Mouse (Mus musculus): Measurements from ENCODE around the gene Kcnn1.
"Not testable (repeated sequence)": the region's sequence is repeated elsewhere in the genome, so short reads cannot be mapped to it uniquely, and the experiment has no call there.

Kcnn1 gene

DNA sequence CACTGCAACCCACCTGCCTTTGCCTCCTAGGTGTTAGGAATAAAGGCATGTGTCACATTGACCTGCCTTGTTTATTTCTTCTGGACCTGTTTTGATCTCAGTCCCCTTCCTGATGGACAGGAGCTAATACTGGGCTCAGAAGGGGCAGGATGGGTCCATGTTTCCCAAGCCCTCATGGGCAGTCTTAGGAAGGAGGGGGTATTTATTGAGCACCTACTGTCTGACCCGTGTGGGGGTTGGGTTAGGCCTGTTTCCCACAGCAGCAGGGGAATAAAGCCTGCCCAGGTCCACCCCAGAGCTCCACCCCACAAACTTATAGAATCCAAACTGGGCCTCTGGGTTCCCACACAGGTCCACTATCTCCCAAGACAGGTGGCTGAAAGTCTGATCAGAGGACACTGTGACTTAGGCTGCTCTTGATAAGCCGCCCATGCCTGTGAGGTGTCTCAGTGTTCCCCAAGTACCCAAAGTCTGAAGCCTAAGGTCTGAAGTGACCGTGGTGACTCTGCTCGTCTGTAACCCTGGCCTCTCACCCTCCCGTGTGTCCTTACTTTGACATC lies 19.8 kb downstream of the Kcnn1 start:
- DNase-seq (ENCODE audit: low read depth, low spot score) = no peak

DNA sequence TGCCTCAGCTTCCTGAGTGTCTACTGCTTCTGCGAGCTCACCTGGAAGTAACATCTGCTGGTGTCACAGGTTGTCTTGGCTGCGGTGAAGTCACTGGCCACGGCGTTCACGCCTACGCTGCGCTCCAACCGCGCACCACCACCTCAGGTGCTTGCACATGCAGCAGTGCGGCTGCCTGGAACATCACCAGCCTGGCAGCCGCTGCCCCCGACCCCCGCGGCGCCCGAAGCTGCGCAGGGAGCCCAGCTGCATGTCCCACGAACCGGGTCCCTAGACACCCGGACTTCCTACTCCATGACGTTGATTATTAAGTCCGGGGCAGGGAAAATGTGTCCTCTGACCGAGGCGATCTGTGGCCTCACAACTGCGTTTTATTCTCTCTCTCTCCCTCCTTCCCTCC lies 20.6 kb downstream of the Kcnn1 start:
- no peak for DNase-seq (ENCODE audit: low read depth, low spot score)

DNA sequence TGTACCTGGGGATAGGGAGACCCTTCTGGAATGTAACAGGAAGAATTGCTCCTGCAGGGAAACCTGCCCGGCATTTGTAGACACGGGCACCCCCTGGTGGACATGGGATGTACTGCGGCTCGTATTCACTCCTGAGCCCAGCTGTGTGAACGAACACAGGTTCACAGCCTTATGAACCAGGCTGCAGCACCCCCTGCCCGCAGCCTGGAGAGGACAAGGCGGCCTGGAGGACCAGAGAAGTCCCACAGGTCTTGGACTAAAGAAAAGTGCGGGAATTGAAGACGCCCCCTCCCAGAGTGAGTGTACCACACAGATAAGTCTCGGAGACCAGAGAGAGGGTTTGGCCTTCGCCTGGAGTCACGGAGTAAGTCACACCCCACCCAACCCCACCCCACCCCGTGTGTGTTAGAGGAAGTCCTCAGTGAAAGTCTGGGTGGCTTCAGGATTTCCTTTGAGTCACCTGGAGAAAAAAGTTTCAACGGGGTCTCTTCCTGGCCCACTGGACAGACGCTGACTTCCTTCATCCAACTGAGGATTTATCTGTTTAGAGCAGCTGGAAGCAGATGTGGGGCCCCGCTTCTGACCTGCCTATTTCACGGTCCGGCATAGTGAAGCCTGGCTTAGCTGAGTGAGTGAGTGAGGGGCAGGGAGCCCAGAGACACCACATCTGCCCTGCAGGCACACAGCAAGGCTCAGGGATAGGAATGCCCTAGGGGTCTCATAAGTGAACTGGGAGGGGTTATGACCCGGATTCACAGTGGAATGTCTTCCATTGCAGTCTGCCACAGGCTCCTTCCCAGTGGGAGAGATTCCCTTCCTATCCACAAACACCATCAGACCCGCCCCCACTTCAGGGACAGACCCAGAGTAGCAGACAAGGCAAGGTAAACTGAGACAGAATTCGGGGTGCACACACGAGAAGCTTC lies 21.6 kb downstream of the Kcnn1 start:
- peak; percentile 84 for DNase-seq (ENCODE audit: low read depth, low spot score)

DNA sequence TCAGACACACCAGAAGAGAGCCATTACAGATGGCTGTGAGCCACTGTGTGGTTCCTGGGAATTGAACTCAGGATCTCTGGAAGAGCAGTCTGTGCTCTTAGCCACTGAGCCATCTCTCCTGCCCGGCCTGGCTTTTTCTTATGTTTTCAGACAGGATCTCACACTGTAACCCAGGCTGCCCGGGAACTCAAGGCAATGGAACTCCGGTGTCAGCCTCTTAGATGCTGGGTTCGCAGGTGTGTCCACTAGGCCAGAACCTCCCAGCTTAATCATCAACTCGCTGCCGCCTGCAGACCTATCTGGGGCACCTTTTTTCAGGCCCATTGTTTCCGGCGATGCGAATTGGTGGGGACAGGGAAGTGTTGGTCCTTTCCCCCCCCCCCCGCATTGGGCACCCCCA lies 22.5 kb downstream of the Kcnn1 start:
- no peak for DNase-seq (ENCODE audit: low read depth, low spot score)

DNA sequence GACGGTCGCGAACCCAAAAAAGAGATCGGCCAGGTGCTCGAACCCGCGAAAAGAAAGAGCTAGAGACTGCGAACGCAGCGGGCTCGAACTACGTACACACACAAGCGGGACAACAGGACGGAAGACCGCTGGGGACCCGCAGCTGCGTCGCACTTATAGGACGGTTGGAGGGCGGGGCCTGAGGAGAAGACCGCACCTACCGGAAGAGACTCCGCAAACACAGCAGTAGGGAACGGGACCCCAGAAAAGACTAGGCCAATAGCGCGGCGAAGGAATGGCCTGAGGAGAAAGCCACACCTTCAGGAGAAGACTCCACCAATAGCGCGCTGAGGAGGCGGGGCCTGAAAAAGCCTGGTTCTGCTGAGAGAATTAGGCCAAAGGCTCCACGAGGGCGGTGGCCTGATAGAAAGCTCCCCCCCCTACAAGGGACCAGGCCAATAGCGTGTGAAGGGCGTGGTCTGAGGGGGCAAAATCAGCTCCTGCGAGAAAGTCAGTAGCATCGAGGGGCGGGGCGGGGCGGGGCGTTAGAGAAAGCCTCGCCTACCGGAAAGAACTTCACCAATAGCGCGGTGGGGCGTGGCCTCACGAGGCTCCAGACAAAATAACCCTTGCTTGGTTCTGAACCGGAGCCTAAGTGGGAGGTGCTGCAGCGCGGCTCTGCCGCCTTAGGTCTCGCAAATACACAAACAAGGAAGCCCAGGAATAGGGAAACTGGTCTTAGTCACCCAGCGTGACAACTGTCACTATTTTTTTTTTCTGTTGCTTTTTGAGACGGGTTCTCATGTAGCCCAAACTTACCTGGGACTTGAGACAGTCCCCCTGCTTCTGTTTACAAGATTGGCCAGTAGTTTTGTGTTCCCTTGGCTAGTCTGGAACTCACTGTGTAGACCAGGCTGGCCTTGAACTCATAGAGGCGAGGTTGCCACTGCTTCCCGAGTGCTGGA lies 23.4 kb downstream of the Kcnn1 start, which contains the start of gene Arrdc2:
TSS of gene Arrdc2 (minus strand) at position 313 of the 944 bp plus-strand sequence.
- DNase-seq (ENCODE audit: low read depth, low spot score) = peak; percentile 100

DNA sequence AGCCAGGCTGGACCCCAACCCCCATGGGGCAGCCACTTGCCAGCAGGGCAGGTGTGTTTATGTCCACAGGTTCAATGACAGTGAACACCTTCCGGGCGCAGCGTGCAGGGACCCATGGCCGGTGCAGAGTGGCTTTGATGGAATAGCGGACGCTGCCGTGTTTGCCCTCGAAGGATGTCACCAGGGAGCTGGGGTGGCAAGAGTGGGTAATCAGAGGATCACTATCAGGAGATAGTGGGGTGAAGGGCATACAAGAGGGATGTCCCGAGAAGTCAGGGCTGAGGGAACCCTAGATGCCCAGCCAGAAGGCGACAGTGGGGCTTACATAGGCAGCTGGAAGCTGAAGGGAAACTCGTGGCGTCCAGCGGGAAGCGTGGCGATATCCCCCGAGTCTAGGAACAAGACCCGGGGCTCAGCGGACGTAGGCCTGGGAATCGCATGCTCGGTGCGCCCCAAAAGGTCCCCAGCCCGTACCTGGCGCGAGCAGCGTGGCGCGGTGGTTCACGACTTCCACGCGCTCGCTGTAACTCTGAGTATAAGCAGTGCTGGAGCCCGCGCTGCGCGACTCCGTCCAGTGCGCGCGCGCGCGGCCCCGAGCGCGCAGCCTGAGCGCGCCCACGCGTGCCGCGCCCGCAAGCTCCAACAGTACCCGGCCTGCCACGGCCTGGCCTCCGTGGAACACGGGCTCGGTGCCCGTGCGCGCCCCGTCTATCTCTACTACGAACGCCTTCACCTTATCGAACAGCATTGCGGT lies 24.2 kb downstream of the Kcnn1 start:
- no peak for DNase-seq (ENCODE audit: low read depth, low spot score)

DNA sequence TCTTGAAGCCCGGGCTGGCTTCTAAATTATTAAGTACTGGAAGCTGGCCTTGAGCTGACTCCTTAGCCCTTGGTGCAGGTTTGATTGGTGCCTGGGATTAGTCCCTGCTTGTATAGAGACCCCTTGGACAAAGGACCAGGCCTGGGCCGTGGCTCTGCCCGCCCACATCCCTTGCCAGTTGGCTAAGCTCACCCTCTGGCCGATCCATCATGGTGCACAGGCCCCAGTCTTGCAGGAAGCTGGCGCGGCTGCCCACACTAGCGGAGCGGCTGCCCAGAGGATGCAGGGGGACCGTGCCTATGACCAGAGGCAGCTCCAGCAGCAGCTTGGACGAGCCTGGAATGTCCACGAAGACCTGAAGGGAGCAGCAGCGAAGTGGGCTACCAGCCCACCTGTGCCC lies 26.4 kb downstream of the Kcnn1 start:
- DNase-seq (ENCODE audit: low read depth, low spot score) = no peak

DNA sequence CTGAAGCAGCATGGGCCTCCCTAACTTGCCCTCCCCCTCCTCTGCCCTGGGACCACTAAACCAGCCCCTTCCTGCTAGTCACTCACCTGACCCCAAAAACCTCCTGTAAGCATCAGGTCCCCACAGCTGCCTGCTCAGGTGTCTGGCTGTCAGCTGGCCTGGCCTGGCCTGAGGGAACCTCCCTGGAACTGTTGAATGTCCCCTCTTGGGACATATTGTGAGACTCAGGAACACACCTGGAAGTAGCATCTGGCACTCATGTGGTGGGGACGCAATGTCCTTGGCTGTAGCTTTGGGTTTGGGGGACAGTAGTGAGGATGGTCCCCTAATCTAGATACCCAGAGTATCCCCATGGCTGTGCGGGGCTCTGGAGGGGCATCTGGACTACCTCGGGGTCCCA lies 29.0 kb downstream of the Kcnn1 start:
- DNase-seq (ENCODE audit: low read depth, low spot score) = peak; percentile 63

DNA sequence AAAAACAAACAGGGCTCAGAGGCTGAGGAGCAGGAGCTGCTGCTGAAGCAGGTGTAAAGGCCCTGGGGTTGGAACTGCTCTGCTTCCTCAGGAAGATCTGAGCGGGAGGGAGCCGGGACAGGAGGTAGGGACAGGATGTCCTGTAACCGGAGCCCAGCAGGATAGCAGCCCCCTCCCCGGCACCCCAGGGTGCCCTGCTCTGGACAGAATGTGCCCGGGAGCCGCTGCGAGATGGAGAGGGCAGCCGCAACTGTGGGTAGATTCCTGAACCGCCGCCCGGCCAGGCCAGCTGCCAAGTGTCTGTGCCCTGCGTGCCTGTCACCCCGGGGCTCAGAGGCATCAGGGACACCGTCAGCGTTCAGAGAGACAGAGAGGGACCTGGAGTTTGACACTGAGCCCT lies 29.5 kb downstream of the Kcnn1 start:
- peak; percentile 95 for DNase-seq (ENCODE audit: low read depth, low spot score)

DNA sequence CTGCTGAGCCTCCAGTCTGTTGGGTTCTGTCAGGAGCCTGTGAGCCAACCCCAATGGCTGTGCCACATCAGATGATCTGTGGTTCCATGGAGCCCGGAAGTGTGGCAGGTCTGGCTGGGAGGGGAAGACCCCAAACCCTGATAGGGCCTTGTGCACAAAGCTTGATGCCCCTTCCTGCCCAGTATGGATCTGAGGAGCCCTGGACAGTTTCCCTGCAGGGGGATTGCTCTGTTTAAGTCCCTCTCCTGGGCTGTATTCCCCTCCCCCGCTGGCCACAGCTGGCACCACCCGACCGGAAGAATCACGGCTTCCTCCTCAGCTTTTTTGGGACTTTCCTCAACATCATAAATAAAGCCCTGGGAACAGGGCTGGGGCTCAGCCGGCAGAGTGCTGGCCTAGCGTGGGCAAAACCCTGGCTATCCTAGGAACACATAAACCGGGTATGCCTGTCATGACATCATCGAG lies 30.0 kb downstream of the Kcnn1 start:
- DNase-seq (ENCODE audit: low read depth, low spot score) = no peak

DNA sequence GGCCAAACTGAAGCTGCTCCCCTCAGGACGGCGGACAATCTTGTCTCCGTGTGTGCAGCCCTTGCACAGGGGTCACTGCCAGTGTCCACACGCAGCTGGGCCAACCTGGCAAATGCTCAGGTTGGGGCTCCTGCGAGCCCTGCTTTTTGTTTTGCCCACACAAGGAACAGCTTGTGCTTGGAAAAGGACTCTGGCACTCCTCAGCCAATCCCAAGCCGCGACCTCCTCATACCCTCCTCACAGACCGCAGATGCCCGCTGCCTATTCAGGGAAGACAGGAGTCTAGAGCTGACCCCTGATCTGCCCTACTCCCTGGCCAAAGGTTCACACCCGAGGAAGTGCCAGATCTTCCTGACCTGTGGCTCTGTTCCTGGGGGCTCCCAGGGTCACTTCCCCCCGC lies 30.7 kb downstream of the Kcnn1 start:
- DNase-seq (ENCODE audit: low read depth, low spot score) = peak; percentile 81

DNA sequence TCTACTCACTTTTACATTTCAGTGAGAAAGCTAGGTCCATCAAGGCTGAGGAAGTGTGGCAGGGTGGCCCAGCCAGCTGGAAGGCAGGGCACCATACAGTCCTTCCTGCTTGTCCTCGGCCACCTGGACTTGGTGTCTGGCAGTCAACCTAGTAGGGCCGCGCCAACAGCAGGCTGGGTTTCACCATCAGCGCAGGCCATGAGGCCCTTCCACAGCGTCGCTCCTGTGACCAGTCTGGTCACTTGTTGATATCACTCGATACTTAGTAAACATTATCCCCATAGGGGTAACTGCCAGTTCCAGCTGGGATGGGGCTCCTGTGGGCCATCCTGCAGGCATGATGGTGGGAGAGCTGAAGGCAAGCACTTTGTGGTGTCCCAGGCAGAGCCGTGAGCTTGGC lies 31.5 kb downstream of the Kcnn1 start:
- DNase-seq (ENCODE audit: low read depth, low spot score) = peak; percentile 94

DNA sequence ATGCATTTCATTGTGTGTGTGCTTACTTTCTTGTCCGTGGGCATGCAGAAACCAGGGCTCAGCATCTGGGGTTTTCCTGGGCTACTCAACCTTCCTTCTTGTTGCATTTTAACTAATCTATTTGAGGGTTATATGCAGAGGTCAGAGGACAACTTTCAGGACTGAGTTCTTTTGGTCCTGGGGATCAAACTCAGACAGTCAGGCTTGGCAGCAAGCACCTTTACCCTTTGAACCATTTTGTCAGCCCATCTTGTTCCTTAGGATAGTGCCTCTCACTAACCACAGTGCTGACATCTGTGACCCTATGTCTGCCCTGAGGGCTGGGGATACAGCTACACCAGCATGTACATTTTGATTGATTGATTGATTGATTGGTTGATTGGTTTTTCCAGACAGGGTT lies 35.3 kb downstream of the Kcnn1 start:
- DNase-seq (ENCODE audit: low read depth, low spot score) = no peak

DNA sequence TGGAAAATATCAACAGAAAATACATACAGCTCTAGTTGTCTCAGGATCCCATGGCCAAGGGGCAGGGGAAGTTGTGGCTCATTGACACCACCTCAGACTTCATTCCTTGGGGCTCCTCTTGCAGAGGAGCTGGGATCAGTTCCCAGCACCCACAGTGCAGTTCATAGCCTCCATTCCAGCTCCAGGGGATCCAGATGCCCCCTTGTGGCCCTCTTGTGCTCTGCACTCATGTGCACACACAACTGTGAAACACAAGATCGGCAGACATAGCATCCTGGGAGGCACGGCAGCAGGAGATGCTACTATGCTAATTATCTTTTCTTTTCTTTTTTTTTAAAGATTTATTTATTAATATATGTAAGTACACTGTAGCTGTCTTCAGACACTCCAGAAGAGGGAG lies 36.0 kb downstream of the Kcnn1 start:
- DNase-seq (ENCODE audit: low read depth, low spot score) = no peak

DNA sequence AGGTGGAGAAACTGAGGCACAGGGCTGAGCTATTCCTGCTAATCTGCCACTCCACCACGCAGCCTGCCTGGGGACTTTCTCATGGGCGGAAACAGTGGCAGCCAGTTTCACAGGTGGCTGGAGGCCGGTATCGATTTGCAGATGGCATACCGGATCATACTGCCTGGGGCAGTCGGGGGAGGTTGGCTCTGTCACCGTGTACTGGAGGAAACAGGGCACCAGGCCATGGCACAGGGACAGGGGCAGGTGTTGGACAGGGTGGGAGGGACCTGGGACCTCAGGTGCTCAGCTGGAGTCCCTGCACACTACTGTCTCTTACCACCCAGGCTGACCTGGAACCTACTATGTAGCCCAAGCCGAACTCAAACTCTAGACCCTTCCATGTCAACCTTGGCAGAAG lies 37.2 kb downstream of the Kcnn1 start:
- no peak for DNase-seq (ENCODE audit: low read depth, low spot score)

DNA sequence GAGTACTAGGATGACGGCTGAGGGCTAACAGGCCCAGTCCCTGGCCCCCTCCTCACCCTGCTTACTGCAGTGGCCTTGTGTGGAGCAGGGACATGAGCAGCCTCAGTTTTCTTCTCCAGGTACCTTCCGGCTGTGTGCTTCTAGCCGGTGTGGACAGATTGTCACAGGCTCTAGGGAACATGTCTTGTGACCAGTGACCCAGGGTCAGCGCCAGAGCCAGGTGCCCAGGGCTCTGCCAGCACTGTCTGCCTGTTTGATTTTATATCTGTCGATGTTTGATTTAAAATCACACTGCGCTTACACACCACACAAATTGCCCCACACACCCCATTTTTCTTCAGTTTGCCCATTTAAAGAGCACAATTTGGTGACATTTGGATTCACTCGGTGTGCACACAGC lies 39.3 kb downstream of the Kcnn1 start:
- no peak for DNase-seq (ENCODE audit: low read depth, low spot score)

DNA sequence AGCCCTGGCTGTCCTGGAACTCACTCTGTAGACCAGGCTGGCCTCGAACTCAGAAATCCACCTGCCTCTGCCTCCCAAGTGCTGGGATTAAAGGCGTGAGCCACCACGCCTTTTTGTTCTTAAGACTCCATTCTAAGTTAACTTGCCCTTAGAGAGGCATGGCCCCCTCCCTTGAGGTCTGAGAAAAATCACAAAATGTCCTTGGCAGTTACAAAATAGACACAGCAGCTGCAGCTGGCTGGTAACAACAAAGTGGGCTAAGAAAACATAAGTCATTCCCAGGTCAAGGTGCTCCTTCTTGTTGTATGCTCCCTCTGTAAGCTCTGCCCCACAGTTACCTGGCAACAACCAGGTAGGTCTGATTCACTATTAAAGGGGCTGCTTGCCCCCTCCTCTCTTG lies 40.5 kb downstream of the Kcnn1 start:
- DNase-seq (ENCODE audit: low read depth, low spot score) = not testable (repeated sequence)

DNA sequence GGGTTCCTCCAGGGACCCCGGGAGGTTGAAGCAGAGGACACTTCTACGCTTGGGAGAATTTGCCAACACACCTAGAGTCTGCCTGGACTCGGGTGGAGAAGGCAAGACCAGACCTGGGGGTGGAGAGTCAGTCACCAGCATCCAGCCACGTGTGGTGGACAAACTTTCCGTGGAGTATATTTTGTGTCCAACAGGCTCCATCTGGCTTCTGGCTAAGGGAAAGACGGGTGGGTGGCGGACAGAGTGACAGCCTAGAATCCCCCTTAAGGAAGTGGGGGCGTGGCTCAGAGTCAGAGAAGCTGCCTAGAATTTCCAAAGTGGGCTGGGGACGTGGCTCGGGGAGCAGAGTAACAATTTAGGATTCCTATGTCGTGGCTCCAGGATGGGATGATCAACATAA lies 41.1 kb downstream of the Kcnn1 start:
- DNase-seq (ENCODE audit: low read depth, low spot score) = no peak

DNA sequence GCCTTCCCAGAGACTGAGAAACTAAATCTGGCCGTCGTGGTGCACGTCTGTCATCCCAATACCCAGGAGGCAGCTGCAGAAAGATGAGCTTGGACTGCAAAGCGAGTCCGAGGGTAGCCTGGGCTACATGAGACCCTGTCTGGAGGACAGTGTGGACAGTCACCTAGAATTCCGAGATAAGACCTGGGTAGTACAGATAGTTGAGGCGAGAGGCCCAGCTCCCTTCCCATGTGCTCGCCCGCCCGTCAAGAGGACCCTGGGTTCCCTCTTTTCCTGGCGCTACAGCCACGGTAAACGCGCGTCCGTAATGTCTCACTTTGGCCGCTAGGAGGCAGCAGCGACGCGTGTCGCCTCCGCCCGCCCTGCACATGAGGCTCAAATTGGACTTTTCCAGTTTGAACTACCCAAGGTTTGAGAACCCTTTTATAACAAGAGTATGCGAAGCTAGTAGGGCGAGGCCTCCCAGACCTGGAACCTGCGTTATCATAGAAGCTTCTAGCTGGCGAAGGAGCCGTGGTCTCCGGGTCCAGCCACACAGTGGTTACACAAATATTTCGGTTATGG lies 41.6 kb downstream of the Kcnn1 start:
- peak; percentile 65 for DNase-seq (ENCODE audit: low read depth, low spot score)

DNA sequence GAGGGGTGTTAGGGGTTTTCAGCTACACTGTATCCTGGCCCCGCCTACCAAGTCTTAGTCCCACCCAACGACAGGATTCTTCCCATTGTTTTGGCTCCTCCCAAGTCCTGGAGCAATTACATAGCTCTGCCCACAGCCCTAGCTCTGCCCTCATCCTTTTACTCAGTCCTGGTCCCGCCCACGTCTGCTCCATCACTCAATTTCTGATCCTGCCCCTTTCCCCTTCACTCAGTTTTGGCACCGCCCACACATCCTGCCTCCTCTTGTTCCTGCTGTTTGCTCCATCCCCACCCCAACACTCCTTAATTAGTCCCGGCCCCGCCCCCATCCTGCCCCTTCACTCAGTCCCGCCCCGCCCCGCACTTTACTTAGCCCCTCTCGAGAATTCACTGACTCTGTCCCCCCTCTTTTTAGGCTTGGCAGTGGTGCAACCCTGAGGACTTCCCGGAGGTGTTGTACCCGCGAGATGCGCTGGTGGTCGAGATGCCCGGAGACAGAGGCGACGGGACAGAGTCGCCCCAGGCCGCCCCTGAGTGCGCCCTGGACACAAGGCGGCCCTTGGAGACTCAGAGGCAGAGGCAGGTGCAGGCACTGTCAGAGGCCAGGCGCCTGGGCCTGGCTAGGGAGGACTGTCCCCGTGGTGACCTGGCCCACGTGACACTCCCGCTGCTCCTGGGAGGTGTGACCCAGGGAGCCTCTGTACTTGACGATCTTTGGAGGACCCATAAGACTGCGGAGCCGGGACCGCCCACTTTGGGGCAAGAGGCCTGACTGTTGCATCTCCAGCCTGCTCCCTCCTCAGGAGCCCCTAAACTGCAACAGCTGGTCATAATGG lies 42.7 kb downstream of the Kcnn1 start:
- DNase-seq (ENCODE audit: low read depth, low spot score) = no peak
